8 mouse cellular contexts compared by ENCODE assay signal in the genomic region with DNA sequence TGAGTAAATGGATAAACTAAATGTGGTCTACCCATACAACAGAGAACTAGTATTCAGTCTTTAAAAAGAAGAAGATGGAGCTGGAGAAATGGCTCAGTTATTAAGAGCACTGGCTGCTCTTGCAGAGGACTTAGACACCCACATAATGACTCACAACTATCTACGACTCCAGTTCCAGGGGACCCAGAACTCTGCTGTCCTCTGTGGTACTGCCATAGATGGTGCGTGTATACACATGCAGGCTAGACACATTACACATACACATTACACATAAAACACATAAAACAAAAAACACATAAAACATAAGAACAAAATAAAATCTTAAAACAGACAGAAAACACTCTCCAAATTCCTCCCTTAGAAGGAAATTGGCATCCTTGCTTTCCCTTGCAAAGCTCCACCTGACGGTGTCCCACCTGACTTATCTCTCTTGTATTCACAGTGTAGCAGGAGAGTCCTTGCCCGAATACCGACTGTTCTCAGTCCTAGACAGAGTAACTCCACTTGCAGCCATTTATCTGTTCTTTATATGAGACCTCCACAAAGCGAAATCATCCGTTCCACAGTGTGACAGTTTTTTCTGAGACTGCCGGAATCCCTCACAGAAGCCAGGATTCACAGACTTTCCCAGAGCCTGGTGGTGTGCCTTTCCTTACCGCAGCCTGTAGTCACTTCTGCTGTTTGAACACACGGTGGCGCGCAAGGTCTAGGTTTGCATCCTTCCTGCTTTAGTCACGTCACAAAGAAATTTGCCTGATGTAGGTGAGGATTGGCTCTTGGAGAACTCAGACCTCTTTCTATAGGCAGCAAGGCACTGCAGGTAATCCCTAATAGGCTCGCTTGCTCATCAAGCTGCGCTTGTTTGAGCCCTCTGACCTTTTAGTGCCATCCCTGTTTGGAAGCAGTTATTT. TPM values are rescaled to one million over a fixed set of nuclear protein-coding genes. Genes with fewer than 3 reads are reported as not detected.
A peak's percentile ranks its signal among the peaks of the same experiment; 100 is the strongest.
DNase-seq lines count a peak whose midpoint lies in the region; ATAC-seq and TF ChIP-seq lines count a peak whose summit lies in the region.

No protein-coding gene starts in this region.

- no peaks in the 10 kb centered on the region for H3K9me3 ChIP-seq in embryonic facial prominence, embryonic 11.5 days (replicated peaks; ENCODE audit: control insufficient read depth, low read length)
- H3K9me3 ChIP-seq in limb, embryonic 11.5 days (ENCODE audit: control insufficient read depth, low read length): 0 out of 2 replicates have a peak, but pooled peaks cover 2% of the 10 kb centered on the region
- no peaks in the 10 kb centered on the region for H3K9me3 ChIP-seq in midbrain, embryonic 15.5 days

- H3K9ac ChIP-seq in embryonic facial prominence, embryonic 11.5 days (replicated peaks; ENCODE audit: low read length): no peak overlapping the region
- H3K9ac ChIP-seq in limb, embryonic 11.5 days (ENCODE audit: low read length): no peak overlapping the region
- H3K9ac ChIP-seq in midbrain, embryonic 15.5 days: peak overlapping the region; percentile 34; the same call in 1 of the 2 replicates

- no peaks in the 10 kb centered on the region for H3K27me3 ChIP-seq in embryonic facial prominence, embryonic 11.5 days (ENCODE audit: control insufficient read depth, insufficient read depth, low read length)
- no peaks in the 10 kb centered on the region for H3K27me3 ChIP-seq in kidney, adult 2 months (replicated peaks; ENCODE audit: control insufficient read depth, insufficient read depth, low read length)
- no peaks in the 10 kb centered on the region for H3K27me3 ChIP-seq in limb, embryonic 11.5 days (ENCODE audit: control insufficient read depth, insufficient read depth, low read length)
- no peaks in the 10 kb centered on the region for H3K27me3 ChIP-seq in midbrain, embryonic 15.5 days (replicated peaks)
- no peaks in the 10 kb centered on the region for H3K27me3 ChIP-seq in spleen, adult 2 months (ENCODE audit: control insufficient read depth, insufficient read depth, low read length)

- H3K4me2 ChIP-seq in embryonic facial prominence, embryonic 11.5 days (ENCODE audit: low read depth, low read length): no peak overlapping the region
- no peak overlapping the region for H3K4me2 ChIP-seq in limb, embryonic 11.5 days (ENCODE audit: low read depth, severe bottlenecking)
- H3K4me2 ChIP-seq in midbrain, embryonic 15.5 days: peak overlapping the region; percentile 34

- peak; percentile 89 for ATAC-seq in embryonic facial prominence, embryonic 11.5 days (replicated peaks; ENCODE audit: insufficient number of reproducible peaks, low FRiP score, low TSS enrichment, low read depth)
- peak; percentile 84 for ATAC-seq in limb, embryonic 11.5 days (ENCODE audit: insufficient number of reproducible peaks, low FRiP score, low TSS enrichment, low read depth)
- peak; percentile 97 for ATAC-seq in midbrain, embryonic 15.5 days (replicated peaks)

- WGBS in embryonic facial prominence, embryonic 11.5 days: 25% methylated on average over 15 of the region's 15 CpGs
- 17% methylated on average over 15 of the region's 15 CpGs for WGBS in kidney, adult 2 months
- WGBS in limb, embryonic 11.5 days: 24% methylated on average over 15 of the region's 15 CpGs
- 20% methylated on average over 15 of the region's 15 CpGs for WGBS in midbrain, embryonic 15.5 days
- WGBS in spleen, adult 2 months: 21% methylated on average over 15 of the region's 15 CpGs

- H3K4me3 ChIP-seq in embryonic facial prominence, embryonic 11.5 days (ENCODE audit: low read depth, low read length): no peak overlapping the region
- no peak overlapping the region for H3K4me3 ChIP-seq in kidney, adult 2 months (ENCODE audit: insufficient read depth, low read depth, low read length)
- no peak overlapping the region for H3K4me3 ChIP-seq in limb, embryonic 11.5 days (ENCODE audit: low read depth, low read length)
- H3K4me3 ChIP-seq in midbrain, embryonic 15.5 days: peak overlapping the region; percentile 21; the same call in 1 of the 2 replicates
- no peak overlapping the region for H3K4me3 ChIP-seq in spleen, adult 2 months (ENCODE audit: extremely low read depth, insufficient read depth, insufficient read length)

- H3K36me3 ChIP-seq in embryonic facial prominence, embryonic 11.5 days (replicated peaks; ENCODE audit: control insufficient read depth, insufficient read depth, low read depth, low read length): no peaks in the 10 kb centered on the region
- no peaks in the 10 kb centered on the region for H3K36me3 ChIP-seq in kidney, adult 2 months (ENCODE audit: control insufficient read depth, insufficient read depth, low read length)
- H3K36me3 ChIP-seq in limb, embryonic 11.5 days (ENCODE audit: control insufficient read depth, insufficient read depth, low read length): no peaks in the 10 kb centered on the region
- H3K36me3 ChIP-seq in midbrain, embryonic 15.5 days (replicated peaks): no peaks in the 10 kb centered on the region
- H3K36me3 ChIP-seq in spleen, adult 2 months (ENCODE audit: control insufficient read depth, insufficient read depth, low read length): no peaks in the 10 kb centered on the region

- TF ChIP-seq POLR2A in kidney, adult 2 months (IDR thresholded peaks at IDR 0.05; ENCODE audit: low read depth, low read length): no peak
- no peak for TF ChIP-seq POLR2A in spleen, adult 2 months (IDR thresholded peaks at IDR 0.05; ENCODE audit: low read depth, low read length)

- peak; percentile 41 for DNase-seq in 3134 (ENCODE audit: extremely low read depth, insufficient read length, low spot score)
- peak; percentile 82 for DNase-seq in adrenal gland, postnatal 14 days
- peak; percentile 92 for DNase-seq in embryonic facial prominence, embryonic 11.5 days (ENCODE audit: low spot score)
- DNase-seq in heart, adult 18-20 months: peak; percentile 63 to 89
- DNase-seq in kidney, adult 2 months: peak; percentile 74
- DNase-seq in limb, embryonic 11.5 days (ENCODE audit: low spot score): peak; percentile 92
- peak; percentile 65 to 72 for DNase-seq in spleen, adult 2 months (ENCODE audit: low read depth in 1 of 2, low spot score in 2 of 2)

- no peaks in the 10 kb centered on the region for H3K4me1 ChIP-seq in embryonic facial prominence, embryonic 11.5 days (ENCODE audit: control insufficient read depth, insufficient read depth, low read length)
- no peaks in the 10 kb centered on the region for H3K4me1 ChIP-seq in kidney, adult 2 months (ENCODE audit: control insufficient read depth, insufficient read depth, low read length)
- H3K4me1 ChIP-seq in limb, embryonic 11.5 days (ENCODE audit: control insufficient read depth, insufficient read depth, low read length): no peaks in the 10 kb centered on the region
- no peaks in the 10 kb centered on the region for H3K4me1 ChIP-seq in midbrain, embryonic 15.5 days
- H3K4me1 ChIP-seq in spleen, adult 2 months (ENCODE audit: control insufficient read depth, insufficient read depth, insufficient read length): no peaks in the 10 kb centered on the region

- peak; percentile 99 for TF ChIP-seq CTCF in kidney, adult 2 months (conservative IDR thresholded peaks at IDR 0.05; ENCODE audit: insufficient read depth, insufficient read length, low read depth, low read length)
- TF ChIP-seq CTCF in spleen, adult 2 months (IDR thresholded peaks at IDR 0.05; ENCODE audit: extremely low read depth, insufficient read depth, insufficient read length, insufficient replicate concordance): peak; percentile 96; the same call in 1 of the 2 replicates

- no peak overlapping the region for H3K27ac ChIP-seq in embryonic facial prominence, embryonic 11.5 days (replicated peaks; ENCODE audit: low read depth, low read length)
- H3K27ac ChIP-seq in kidney, adult 2 months (ENCODE audit: insufficient read depth, low read depth, low read length): no peak overlapping the region
- H3K27ac ChIP-seq in limb, embryonic 11.5 days (replicated peaks; ENCODE audit: low read depth, low read length): no peak overlapping the region
- peak overlapping the region; percentile 53 for H3K27ac ChIP-seq in midbrain, embryonic 15.5 days
- no peak overlapping the region for H3K27ac ChIP-seq in spleen, adult 2 months (ENCODE audit: insufficient read depth, low read length)

RNA-seq across cellular contexts. Expression of a gene that starts 9.2 kb away (rescaled TPM):
- total RNA-seq in adrenal gland, postnatal 14 days (2021): 8.2 and 11.6 TPM in 2 replicates
- 4.8 and 6.6 TPM in 2 replicates for polyA plus RNA-seq in embryonic facial prominence, embryonic 11.5 days (2014; fragmentation: Nextera tagmentation; extraction: Ambion mirVana)
- total RNA-seq in heart, adult 18-20 months (2021): 1 to 10 TPM in 1 of 2 experiments, under 1 TPM in 1; 0.36 to 1.3 TPM
- 0.55 and 1.0 TPM in 2 replicates for polyA plus RNA-seq in kidney, adult 2 months (2012; rRNA removed)
- 4.1 and 4.2 TPM in 2 replicates for polyA plus RNA-seq in limb, embryonic 11.5 days (2014; fragmentation: Nextera tagmentation; extraction: Ambion mirVana)
- 155 and 162 TPM in 2 replicates for polyA plus RNA-seq in midbrain, embryonic 15.5 days (2015; fragmentation: Nextera tagmentation; extraction: Ambion mirVana)
- polyA plus RNA-seq in spleen, adult 2 months (2012; rRNA removed): 0.21 and 0.34 TPM in 2 replicates

RNA-seq across cellular contexts. Expression of a gene that starts 24.3 kb away (rescaled TPM):
- total RNA-seq in adrenal gland, postnatal 14 days (2021): 0.63 and 0.75 TPM in 2 replicates
- 1.0 and 1.6 TPM in 2 replicates for polyA plus RNA-seq in embryonic facial prominence, embryonic 11.5 days (2014; fragmentation: Nextera tagmentation; extraction: Ambion mirVana)
- total RNA-seq in heart, adult 18-20 months (2021): 1 to 10 TPM; 2.0 to 2.5 TPM
- polyA plus RNA-seq in kidney, adult 2 months (2012; rRNA removed): 1.3 and 1.4 TPM in 2 replicates
- polyA plus RNA-seq in limb, embryonic 11.5 days (2014; fragmentation: Nextera tagmentation; extraction: Ambion mirVana): 1.9 and 2.4 TPM in 2 replicates
- 2.3 and 2.8 TPM in 2 replicates for polyA plus RNA-seq in midbrain, embryonic 15.5 days (2015; fragmentation: Nextera tagmentation; extraction: Ambion mirVana)
- polyA plus RNA-seq in spleen, adult 2 months (2012; rRNA removed): 9.6 and 10.4 TPM in 2 replicates

RNA-seq across cellular contexts. Expression of a gene that starts 32.5 kb away (rescaled TPM):
- total RNA-seq in adrenal gland, postnatal 14 days (2021): 0.85 and 3.0 TPM in 2 replicates
- 2.6 and 9.9 TPM in 2 replicates for polyA plus RNA-seq in embryonic facial prominence, embryonic 11.5 days (2014; fragmentation: Nextera tagmentation; extraction: Ambion mirVana)
- total RNA-seq in heart, adult 18-20 months (2021): over 10,000 TPM; 10,363 to 11,433 TPM
- 2.1 and 2.6 TPM in 2 replicates for polyA plus RNA-seq in kidney, adult 2 months (2012; rRNA removed)
- polyA plus RNA-seq in limb, embryonic 11.5 days (2014; fragmentation: Nextera tagmentation; extraction: Ambion mirVana): 3.2 and 5.3 TPM in 2 replicates
- polyA plus RNA-seq in midbrain, embryonic 15.5 days (2015; fragmentation: Nextera tagmentation; extraction: Ambion mirVana): 1.4 and 3.5 TPM in 2 replicates
- polyA plus RNA-seq in spleen, adult 2 months (2012; rRNA removed): 5.3 and 5.5 TPM in 2 replicates

RNA-seq across cellular contexts. Expression of a gene that starts 40.3 kb away (rescaled TPM):
- 1.1 and 2.0 TPM in 2 replicates for total RNA-seq in adrenal gland, postnatal 14 days (2021)
- polyA plus RNA-seq in embryonic facial prominence, embryonic 11.5 days (2014; fragmentation: Nextera tagmentation; extraction: Ambion mirVana): 44.9 and 61.5 TPM in 2 replicates
- 10 to 100 TPM; 20.9 to 22.2 TPM for total RNA-seq in heart, adult 18-20 months (2021)
- polyA plus RNA-seq in kidney, adult 2 months (2012; rRNA removed): 0.39 and 3.9 TPM in 2 replicates
- polyA plus RNA-seq in limb, embryonic 11.5 days (2014; fragmentation: Nextera tagmentation; extraction: Ambion mirVana): 59.4 and 64.7 TPM in 2 replicates
- 4.1 and 4.3 TPM in 2 replicates for polyA plus RNA-seq in midbrain, embryonic 15.5 days (2015; fragmentation: Nextera tagmentation; extraction: Ambion mirVana)
- 0.34 and 0.53 TPM in 2 replicates for polyA plus RNA-seq in spleen, adult 2 months (2012; rRNA removed)

RNA-seq across cellular contexts. Expression of a gene that starts 47.3 kb away (rescaled TPM):
- not detected in 2 replicates for total RNA-seq in adrenal gland, postnatal 14 days (2021)
- not detected in 2 replicates for polyA plus RNA-seq in embryonic facial prominence, embryonic 11.5 days (2014; fragmentation: Nextera tagmentation; extraction: Ambion mirVana)
- total RNA-seq in heart, adult 18-20 months (2021): not detected
- polyA plus RNA-seq in kidney, adult 2 months (2012; rRNA removed): 0.22 and 0.24 TPM in 2 replicates
- polyA plus RNA-seq in limb, embryonic 11.5 days (2014; fragmentation: Nextera tagmentation; extraction: Ambion mirVana): not detected in 2 replicates
- polyA plus RNA-seq in midbrain, embryonic 15.5 days (2015; fragmentation: Nextera tagmentation; extraction: Ambion mirVana): 0.75 and 1.3 TPM in 2 replicates
- 0.07 and 0.11 TPM in 2 replicates for polyA plus RNA-seq in spleen, adult 2 months (2012; rRNA removed)

Comparison
In these comparisons a context has a peak if more than half of its experiments do, and no peak if none do; other contexts are left out.
1. DNase-seq: peak in every context shown above with its lines; median percentile 92 in embryonic facial prominence, embryonic 11.5 days; 92 in limb, embryonic 11.5 days; 82 in adrenal gland, postnatal 14 days; 76 in heart, adult 18-20 months; 74 in kidney, adult 2 months; 68 in spleen, adult 2 months; 41 in 3134.
2. RNA of a gene that starts 9.2 kb away (polyA plus RNA-seq): 155 to 162 TPM in midbrain, embryonic 15.5 days; 4.8 to 6.6 TPM in embryonic facial prominence, embryonic 11.5 days, 4.1 to 4.2 TPM in limb, embryonic 11.5 days, 0.55 to 1.0 TPM in kidney, adult 2 months and 0.21 to 0.34 TPM in spleen, adult 2 months; every median in the first group is over 10 times any median in the second.
3. Peak in every context shown above with its lines, with median percentiles within 50 percentile points of each other: ATAC-seq.